Mouse (Mus musculus) G1E-ER4 (cell line): ENCODE results near the gene Reps1. TPM values are rescaled to one million over a fixed set of nuclear protein-coding genes. Genes with fewer than 3 reads are reported as not detected.

Experiments
- GATA1 ChIP-seq: IDR thresholded peaks from one replicate; pipeline ENCODE4 v1.8.0; 2012; ENCODE audit warnings: low read length, inconsistent platforms
- polyA plus RNA-seq: library from polyadenylated mRNA; stranded (reverse); fragments of >175 nt; gene quantifications from 2 replicates; pipeline ENCODE4 v1.2.3, GENCODE M21; 2012

The Reps1 gene
- polyA plus RNA-seq, 1 experiment, result 29.8 TPM

DNA sequence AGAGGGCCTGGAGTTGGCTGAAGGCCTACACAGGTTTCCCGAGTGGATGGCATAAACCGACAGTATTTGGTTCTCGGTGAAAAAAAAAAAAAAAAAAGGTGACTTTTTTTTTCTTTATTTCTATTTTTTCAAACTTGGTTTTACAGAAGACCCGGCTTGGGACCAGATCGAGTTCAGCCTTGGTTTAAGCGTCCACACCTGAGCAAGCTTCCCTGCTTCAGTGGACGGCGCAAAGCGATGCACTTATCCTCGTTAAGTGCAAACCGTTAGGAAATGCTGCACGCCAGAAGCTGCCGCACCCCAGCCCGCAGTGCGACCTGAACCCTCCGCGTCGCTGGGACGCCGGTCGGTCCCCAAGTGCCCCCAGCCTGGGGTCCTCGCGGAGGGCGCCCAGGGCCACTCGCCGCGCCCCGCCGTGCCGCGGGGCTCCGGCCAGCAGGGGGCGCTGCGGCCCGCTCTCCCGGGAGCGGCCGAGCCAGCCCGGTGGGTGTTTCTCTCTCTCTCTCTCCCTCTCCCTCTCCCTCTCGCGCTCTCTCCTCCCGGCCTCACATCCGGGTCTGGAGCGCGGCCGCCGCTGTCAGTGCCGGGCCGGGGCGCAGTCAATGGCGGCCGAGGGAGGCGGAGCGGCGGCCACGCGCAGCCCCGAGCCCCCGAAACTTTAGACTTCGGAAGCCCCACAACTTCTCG, 509 bp upstream of the Reps1 start:
- TF ChIP-seq GATA1, result no peak

DNA sequence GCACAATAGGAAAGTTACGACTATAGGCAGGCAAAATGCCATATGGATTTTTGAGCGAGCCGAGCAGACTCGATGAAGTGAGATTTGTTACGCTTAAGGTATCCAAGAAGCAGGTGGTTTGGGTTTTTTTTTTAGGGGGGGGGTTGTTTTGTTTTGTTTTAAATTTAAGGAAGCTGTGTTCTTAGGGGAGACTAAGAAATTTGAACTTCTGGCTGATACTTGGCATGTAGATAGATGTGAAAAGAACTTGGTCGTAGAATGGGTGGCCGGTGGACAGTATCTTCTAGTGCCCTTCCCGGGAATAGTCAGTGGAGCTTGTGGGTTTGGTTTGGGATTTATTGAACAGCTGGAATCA, 707 bp downstream of the Reps1 start:
- TF ChIP-seq GATA1, result no peak

DNA sequence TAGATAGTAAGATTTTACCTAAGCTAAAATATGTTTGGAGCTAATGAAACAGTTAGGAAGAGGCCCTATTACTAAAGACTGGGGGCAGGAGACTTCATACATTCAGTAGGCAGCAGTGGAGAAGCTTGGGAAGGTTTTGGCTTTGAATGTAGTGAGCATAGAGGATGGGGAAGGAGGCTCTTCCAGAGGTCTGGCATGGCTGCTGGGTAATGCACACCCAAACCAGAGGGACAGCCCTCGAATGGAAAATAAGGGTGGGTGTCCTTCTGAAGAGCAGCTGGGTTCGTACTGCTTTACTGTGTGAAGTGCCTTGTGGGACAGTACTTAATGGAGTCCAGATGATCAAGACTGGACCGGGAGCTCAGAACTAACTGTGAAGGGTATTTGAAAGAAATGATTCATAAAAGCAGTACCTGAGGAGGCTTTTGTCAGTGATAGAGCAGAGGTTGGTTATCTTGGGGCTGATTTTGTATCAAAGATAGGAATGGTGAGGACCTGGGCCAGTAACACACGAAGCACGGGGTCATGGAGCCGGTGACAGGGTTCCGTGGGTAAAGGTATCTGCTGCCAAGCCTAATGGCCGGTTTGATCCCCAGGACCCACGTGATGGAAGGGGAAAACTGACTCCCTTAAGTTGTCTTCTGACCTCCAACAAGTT, 3.1 kb downstream of the Reps1 start:
- no peak for TF ChIP-seq GATA1

DNA sequence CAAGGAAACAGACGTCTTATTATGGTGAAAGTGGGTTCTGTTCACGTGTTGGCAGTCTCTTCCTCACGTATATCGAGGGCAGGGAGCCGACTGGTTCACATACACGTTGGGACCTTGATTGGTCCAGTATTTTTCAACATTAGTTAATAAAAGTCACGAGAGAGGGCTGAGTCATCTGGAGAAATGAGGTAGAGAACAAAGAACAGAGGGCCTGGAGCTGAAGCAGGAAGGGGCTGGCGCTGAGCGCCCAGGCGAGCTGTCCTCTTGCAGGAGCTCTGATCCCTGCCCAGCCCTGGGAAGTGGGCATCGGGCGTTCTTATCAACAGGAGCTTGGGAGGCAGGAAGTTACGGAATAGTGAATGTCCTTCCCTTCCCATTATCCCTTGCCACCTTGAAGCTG, 4.1 kb downstream of the Reps1 start:
- TF ChIP-seq GATA1, result no peak

DNA sequence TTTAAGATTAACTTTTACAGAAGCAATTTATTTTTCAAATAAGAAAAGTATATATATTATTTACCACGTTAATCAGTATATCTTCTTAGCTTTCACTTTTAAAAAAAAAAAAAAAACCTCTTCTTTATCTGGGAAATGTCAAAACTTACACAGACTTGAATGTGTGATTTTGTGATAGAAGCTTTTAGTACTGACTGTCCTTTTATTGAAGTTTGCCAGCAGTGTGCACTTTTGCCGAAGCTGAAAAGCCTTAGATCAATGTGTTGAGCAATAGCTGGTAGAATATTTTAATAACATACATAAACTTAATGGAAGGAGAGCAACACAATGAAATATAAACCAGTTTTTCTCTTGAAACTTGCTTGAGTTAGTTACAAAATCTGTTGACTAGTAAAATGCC, 5.1 kb downstream of the Reps1 start:
- no peak for TF ChIP-seq GATA1

DNA sequence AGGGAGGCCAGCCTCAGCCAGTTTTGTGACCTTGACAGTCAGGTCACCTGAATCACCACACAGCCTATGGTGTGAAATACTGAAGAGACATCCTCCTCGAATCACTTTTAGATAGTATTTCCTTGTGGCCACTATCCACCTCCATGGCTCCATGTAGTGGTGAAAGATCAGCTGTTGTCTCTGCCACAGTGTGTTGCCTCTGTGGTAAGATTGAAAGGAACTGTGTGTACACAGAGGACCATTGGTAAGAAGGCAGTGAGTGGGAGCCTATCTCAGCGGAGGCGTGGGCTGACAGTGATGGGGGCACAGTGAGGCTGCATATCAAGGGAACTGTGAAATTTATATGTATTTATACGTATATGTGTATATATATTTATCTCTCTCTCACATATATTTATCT, 5.9 kb downstream of the Reps1 start:
- TF ChIP-seq GATA1, result no peak

DNA sequence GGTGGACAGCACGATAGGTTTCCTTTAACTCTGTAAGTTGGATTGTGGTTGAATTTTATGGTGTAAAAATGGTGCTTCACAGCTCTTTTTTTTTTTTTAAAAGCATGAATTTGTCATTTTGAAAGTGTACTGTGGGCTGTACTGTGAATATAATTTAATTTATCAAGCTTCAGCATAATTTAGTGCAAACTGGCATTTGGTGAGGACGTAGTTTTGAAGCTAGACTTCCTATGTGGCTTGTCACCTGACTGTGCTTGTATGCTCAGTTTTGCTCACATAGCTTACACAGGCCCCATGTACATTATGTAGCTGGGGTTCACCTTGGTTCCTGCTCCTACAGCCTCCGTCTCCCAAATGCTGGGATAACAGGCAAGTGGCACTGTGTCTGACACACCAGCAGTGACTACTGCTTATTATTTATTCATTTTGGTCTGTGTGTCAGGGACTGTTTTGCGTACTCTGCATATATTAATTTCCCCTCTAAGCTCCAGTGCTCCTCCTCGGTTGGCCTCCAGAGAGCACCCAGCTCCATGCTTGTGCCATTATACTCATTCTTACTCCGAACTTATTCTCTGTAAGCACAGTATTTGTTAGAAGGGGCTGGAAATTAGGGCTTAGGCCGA, 9.1 kb downstream of the Reps1 start:
- no peak for TF ChIP-seq GATA1

DNA sequence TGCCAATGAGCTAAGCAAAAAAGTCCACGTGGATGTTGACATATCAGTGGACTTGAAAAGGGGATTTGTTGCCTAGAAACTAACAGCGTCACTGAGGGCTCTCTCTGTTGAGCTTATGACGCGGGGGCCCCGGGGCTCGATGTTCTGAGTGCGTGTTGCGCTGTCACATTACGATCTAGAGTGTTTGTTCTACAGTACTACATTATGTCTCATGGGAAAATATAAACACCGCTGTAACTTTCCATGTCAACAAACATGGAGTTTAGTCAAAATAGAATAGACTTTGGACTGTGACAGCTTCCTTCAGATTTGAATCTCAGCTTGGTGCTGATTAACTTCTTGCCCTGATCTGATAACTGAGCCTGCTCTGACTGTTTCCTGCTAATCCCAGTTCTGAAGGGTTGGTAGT, 10.4 kb downstream of the Reps1 start:
- TF ChIP-seq GATA1, result no peak

DNA sequence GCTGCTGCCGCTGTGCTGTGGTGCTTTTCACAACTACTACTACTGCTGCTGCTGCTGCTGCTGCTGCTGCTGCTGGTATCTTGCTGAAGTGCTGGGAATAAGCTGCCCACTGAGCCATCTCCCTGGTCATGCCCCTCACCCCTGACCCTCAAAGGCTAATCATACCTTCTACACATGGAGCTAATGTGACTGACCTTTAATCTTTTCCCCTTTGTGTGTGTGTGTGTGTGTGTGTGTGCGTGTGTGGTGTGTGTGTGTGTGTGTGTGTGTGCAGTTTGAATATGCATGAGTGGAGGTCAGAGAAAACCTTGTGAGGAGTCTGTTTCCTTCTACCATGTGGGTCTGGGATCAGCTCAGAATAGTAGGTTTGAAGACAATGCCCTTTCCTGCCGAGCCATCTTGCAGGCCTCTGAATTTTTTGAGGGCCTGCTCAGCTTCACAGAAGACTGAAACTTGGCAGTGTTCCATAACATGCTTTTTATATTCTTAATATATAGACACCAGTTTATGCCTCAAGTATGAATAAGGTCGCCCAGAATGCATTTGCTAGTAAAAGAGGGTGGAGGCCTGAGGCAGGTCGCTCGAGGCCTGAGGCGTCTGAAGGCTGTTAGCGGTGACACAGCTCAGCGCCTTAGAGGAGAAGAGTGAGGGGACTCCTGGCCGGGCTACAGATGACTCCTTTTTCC, 12.2 kb downstream of the Reps1 start:
- TF ChIP-seq GATA1, result no peak

DNA sequence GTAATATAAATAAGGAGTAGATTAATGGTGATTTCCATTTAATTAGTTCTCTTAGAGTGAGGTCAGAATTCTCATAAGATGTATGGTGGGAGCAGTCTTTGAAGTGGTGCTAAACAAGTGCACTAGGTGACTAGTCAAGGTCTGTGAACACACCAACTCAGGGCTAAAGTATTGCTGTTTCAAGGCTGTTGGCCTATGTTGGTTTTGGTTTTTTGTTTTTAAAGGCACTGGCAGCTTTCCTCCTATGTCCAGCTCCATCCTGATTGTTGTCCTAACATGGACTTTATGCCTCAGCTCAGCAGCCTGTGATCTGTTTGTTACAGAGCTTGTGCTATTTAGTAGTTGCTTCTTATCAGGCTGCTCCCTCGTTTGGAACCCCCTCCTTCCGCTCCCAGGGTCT, 13.2 kb downstream of the Reps1 start:
- no peak for TF ChIP-seq GATA1

DNA sequence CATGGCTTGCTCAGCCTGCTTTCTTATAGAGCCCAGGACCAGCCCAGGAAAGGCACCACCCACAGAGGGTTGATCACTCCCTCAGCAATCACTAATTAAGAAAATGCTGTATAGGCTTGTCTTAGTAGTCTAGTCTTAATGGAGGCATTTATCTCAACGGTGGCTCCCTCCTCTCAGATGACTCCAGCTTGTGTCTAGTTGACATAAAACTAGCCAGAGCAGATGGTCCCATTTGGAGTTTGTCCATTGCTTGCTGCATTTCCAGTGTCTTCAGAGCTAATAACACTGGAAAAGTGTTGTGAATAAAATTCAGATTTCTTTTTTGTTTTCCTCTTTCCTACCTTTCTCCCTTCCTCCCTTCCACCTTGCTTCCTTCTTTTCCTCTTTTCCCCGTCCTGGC, 13.9 kb downstream of the Reps1 start:
- no peak for TF ChIP-seq GATA1

DNA sequence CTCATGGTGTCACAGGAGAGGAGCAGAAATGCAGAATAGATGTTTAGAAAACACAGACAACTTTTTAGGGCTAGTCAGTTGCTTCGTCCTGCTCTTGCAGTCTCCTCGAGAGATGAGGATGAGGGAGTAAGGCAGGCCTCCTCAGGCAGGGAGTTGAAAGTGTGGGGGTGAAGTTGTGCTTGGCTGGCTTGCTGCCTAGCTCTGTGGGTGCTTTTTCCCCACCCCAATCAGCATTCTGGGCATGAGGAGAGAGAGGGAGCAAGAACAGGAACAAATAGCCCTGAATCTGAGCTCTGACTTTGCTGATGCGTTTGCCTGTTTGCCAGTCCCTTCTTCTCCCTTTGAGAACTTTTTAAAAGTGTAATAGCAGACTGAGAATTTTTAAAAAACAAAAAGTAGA, 14.5 kb downstream of the Reps1 start:
- TF ChIP-seq GATA1, result no peak

DNA sequence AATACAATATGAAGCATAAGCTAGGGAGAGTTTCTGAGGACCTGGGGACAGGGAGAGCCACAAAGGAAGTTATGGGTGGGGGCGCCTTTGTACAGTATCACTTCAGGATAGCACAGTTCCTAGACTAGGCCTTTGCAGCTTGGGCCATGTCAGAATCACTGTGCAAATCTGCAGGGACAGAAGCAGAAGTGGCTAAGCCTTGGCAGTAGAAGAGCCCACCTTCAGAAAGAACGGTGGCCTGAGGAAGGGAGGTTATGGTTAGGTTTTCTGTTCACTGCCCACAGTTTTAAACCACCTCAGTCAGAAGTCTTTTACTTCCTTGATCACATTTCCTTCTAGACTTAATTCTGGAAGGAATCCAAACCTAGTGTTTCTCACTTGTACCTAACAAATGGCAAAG, 15.0 kb downstream of the Reps1 start:
- no peak for TF ChIP-seq GATA1

DNA sequence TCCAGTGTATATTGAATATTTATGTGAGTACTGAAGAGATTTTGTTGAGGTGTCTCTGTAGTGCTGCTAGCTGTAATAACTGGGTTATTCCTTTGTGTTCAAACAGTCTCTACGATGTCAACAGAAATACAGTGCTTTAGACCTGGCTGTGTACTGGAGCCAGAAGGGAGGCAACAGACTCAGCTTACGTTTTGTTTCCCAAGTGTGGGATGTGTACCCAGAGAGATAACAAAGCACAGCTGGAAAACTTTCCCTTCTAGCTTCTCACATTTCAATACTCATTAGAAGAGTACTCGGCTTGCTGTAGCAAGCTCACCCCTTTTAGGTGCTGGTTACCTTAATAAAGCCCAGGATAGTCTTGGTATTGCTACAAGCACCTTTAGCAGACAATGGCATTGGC, 17.2 kb downstream of the Reps1 start:
- TF ChIP-seq GATA1, result no peak

DNA sequence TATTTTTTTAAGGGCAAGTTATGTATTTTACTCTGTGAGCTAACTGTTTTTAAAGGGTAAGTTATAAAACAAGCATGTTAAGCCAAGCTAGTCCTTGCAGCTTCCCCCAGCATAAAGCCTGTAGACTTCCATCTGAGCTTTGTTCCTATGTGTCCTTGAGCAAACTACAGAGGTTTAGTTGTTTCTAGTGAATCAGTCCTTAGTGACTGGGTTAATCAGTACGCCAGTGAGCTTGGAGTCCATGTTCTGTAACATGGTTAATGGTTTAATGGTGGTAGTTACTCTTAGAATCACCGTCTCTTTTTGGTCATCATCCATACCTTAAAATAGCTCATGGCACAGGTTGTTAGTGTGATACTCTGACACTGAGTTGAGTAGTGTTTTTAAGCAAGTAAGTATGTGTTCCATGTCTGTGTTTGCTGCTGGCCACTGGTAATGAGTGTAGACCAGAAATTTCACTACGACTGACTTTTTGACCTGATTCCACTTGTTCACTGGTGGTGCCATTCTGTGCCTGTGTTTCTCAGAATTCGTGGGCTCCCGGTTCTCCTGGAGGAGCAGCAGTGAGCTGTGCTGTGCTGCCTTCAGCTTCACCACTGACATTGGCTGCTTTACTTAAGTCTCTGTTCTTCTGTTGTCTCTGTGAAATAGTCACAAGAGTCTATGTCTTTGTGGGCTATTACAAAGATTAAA, 18.9 kb downstream of the Reps1 start:
- TF ChIP-seq GATA1, result no peak

DNA sequence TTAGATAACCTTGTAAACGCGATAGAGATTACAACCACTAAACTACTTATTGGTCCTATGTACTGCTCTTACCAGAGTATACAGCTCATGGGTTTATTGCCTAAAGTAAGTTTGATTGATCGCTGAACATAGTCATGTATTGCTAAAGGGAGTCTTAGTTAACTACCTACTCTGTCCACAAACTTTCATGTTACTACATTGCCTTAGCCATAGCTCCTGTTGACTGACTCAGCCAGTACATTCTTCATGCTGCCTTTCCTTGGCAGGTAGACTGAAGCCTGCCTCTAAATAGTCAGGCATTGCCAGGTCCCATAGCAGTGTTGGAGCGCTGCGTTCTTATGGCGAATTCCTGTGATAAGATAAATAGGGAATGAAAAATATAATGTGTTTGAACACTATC, 20.2 kb downstream of the Reps1 start:
- TF ChIP-seq GATA1, result no peak
